Mouse (Mus musculus) intestine, postnatal 0 days (tissue): ENCODE measurements around the gene Kcnh1. TPM values are rescaled to one million over a fixed set of nuclear protein-coding genes. Genes with fewer than 3 reads are reported as not detected.

Experiments used
- ATAC-seq: fragments of 200-750 bp; cut with Nextera tagmentation; 2 replicates; pipeline ENCODE4 v1.8.0; 2017; ENCODE audit warnings: mild to moderate bottlenecking, moderate TSS enrichment, moderate library complexity
- H3K27ac ChIP-seq: fragments of 300-500 bp; sonication (generic); 2 replicates; pipeline ENCODE4 v1.5.1; 2014; ENCODE audit warnings: mild to moderate bottlenecking, low read depth, low read length, moderate library complexity
- H3K27me3 ChIP-seq: fragments of 300-500 bp; sonication (generic); replicated peaks from 2 replicates; pipeline ENCODE4 v1.6.1; 2014; ENCODE audit warnings: low read length, mixed read lengths; ENCODE audit not compliant: control insufficient read depth, insufficient read depth
- H3K36me3 ChIP-seq: fragments of 300-500 bp; sonication (generic); 2 replicates; pipeline ENCODE4 v1.6.1; 2014; ENCODE audit warnings: mild to moderate bottlenecking, moderate library complexity; ENCODE audit not compliant: control insufficient read depth, insufficient read depth
- H3K4me1 ChIP-seq: fragments of 300-500 bp; sonication (generic); replicated peaks from 2 replicates; pipeline ENCODE4 v1.6.1; 2014; ENCODE audit warnings: antibody characterized with exemption, low read length, mixed read lengths; ENCODE audit not compliant: control insufficient read depth, insufficient read depth
- H3K4me2 ChIP-seq: fragments of 300-500 bp; sonication (generic); replicated peaks from 2 replicates; pipeline ENCODE4 v1.6.1; 2014; ENCODE audit warnings: low read depth, mild to moderate bottlenecking, moderate library complexity
- H3K4me3 ChIP-seq: fragments of 300-500 bp; sonication (generic); 2 replicates; pipeline ENCODE4 v1.5.1; 2014; ENCODE audit warnings: low read depth, low read length
- H3K9ac ChIP-seq: fragments of 300-500 bp; sonication (generic); 2 replicates; pipeline ENCODE4 v1.6.1; 2014; ENCODE audit warnings: mild to moderate bottlenecking, low read depth, low read length
- H3K9me3 ChIP-seq: fragments of 300-500 bp; sonication (generic); 2 replicates; pipeline ENCODE4 v1.6.1; 2016; ENCODE audit warnings: mixed run types; ENCODE audit not compliant: control insufficient read depth
- CTCF ChIP-seq: sonication (generic); IDR thresholded peaks from 2 replicates; pipeline ENCODE4 v1.5.1; 2016; ENCODE audit warnings: low read depth, mild to moderate bottlenecking, control low read depth, antibody characterized with exemption, moderate library complexity
- WGBS: fragments of 180-500 bp; shearing (Covaris S2); extraction: QIAGEN DNeasy Blood & Tissue Kit; methylation state at CpG from one replicate; pipeline ENCODE4 v1.1.7; 2014; 5-methylcytosine and 5-hydroxymethylcytosine counted together
- polyA plus RNA-seq: library from polyadenylated mRNA; unstranded; fragments of >200 nt; fragmentation: Nextera tagmentation; extraction: Ambion mirVana; gene quantifications from 2 replicates; pipeline ENCODE4 v1.2.1, GENCODE M21; 2015

Kcnh1 gene
- polyA plus RNA-seq, 1 experiment from 2014 or later = 0.69 TPM

- no peaks in the 10 kb centered on the region for H3K36me3 ChIP-seq
- H3K9me3 ChIP-seq = no peaks in the 10 kb centered on the region
- H3K4me3 ChIP-seq = no peak overlapping the region
- no peak for TF ChIP-seq CTCF
- H3K4me1 ChIP-seq = no peaks in the 10 kb centered on the region
- H3K27me3 ChIP-seq = no peaks in the 10 kb centered on the region
- no peak overlapping the region for H3K27ac ChIP-seq
- no peak for ATAC-seq
- H3K9ac ChIP-seq = no peak overlapping the region
- WGBS = 74% methylated on average over 5 of the region's 5 CpGs
- no peak overlapping the region for H3K4me2 ChIP-seq
Observed at GRCm38 (mm10) chr1:192277801-192278385, 87.3 kb downstream of the Kcnh1 start.

- 82% methylated on average over 3 of the region's 3 CpGs for WGBS
- Histone ChIP-seq H3K4me3 (no peak overlapping the region), H3K4me2 (no peak overlapping the region), H3K9me3 (no peaks in the 10 kb centered on the region), H3K27ac (no peak overlapping the region), H3K4me1 (no peaks in the 10 kb centered on the region), H3K27me3 (no peaks in the 10 kb centered on the region), H3K9ac (no peak overlapping the region), H3K36me3 (no peaks in the 10 kb centered on the region)
- no peak for TF ChIP-seq CTCF
- no peak for ATAC-seq
Observed at GRCm38 (mm10) chr1:192284340-192284739, 93.8 kb downstream of the Kcnh1 start.

- TF ChIP-seq CTCF = no peak
- no peaks in the 10 kb centered on the region for H3K4me1 ChIP-seq
- no peaks in the 10 kb centered on the region for H3K36me3 ChIP-seq
- H3K27me3 ChIP-seq = no peaks in the 10 kb centered on the region
- 73% methylated on average over 3 of the region's 3 CpGs for WGBS
- no peak overlapping the region for H3K4me2 ChIP-seq
- no peak overlapping the region for H3K27ac ChIP-seq
- no peaks in the 10 kb centered on the region for H3K9me3 ChIP-seq
- ATAC-seq = no peak
- H3K9ac ChIP-seq = no peak overlapping the region
- H3K4me3 ChIP-seq = no peak overlapping the region
Observed at GRCm38 (mm10) chr1:192284950-192285349, 94.4 kb downstream of the Kcnh1 start.

DNA sequence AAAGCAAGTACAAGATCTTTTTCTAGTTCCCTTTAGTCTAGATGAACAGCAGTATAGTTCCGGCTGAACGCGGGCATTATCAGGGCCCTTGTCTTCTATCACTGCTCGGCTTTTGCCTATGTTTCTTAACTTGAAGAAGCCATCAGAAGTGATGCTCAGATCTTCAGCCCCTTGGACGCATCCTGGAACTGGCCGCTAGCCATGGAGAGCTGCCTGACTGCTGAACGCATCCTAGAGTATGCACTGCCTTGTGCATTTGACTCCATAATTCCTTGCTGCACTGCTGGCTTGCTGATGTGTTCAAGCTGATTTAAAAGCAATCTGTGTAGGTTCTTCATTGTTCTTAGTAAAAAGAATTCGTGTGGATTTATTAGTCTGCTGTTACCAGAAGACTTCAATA is 97.9 kb downstream of the Kcnh1 start:
- 89% methylated on average over 8 of the region's 8 CpGs for WGBS
- no peak overlapping the region for H3K27ac ChIP-seq
- ATAC-seq = no peak
- no peaks in the 10 kb centered on the region for H3K27me3 ChIP-seq
- no peak overlapping the region for H3K4me2 ChIP-seq
- H3K9ac ChIP-seq = no peak overlapping the region
- no peak for TF ChIP-seq CTCF
- H3K9me3 ChIP-seq = no peaks in the 10 kb centered on the region
- no peaks in the 10 kb centered on the region for H3K36me3 ChIP-seq
- H3K4me1 ChIP-seq = no peaks in the 10 kb centered on the region
- H3K4me3 ChIP-seq = no peak overlapping the region

DNA sequence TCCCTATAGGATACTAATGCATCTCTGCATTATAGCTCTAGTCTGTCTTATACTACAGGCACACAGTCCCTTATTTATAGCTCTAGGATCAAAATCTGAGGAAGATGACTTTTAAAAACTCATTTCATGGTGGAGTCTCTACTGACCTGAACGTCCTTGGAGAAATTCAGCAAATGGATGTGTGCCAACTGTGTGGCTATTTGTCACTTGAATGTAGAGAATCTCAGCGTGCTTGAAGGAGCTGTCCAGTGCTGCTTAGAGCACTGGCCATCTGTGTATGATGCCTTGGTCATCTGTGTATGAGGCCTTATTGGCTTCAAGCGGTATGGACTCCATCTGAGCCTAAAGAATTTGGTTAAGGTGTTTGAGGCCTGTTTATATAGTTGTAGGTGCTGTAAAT is 100.7 kb downstream of the Kcnh1 start:
- 54% methylated on average over 3 of the region's 3 CpGs for WGBS
- Histone ChIP-seq H3K4me1 (no peaks in the 10 kb centered on the region), H3K9ac (no peak overlapping the region)

DNA sequence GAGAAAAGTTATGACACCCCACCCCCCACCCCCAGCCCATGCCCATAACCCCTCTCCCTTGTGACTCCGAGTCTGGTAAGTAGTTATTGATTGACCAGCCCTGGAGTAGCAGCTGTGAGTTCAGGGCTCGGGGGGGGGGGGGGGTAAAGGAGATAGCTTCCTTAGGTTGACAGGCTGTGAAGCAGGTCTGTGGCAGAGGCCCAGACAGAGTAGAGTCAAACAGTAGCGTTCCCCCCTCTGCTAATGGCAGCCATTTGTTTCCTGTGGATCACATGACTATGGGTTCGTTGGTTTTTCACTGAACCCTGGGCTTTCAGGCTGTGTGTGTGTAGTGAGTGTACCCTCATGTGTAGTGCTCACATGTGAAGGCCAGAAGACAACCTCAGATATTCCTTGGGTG is 102.8 kb downstream of the Kcnh1 start:
- no peaks in the 10 kb centered on the region for H3K27me3 ChIP-seq
- peaks cover 3% of the 10 kb centered on the region; the same call in 1 of the 2 replicates for H3K4me1 ChIP-seq
- no peaks in the 10 kb centered on the region for H3K36me3 ChIP-seq
- 22% methylated on average over 4 of the region's 4 CpGs for WGBS
- no peak overlapping the region for H3K4me2 ChIP-seq
- no peak overlapping the region for H3K4me3 ChIP-seq
- TF ChIP-seq CTCF = no peak
- H3K9me3 ChIP-seq = no peaks in the 10 kb centered on the region
- no peak overlapping the region for H3K9ac ChIP-seq
- H3K27ac ChIP-seq = no peak overlapping the region
- 0 out of 2 replicates have a peak, but pooled peaks have one; percentile 6 for ATAC-seq

More for the DNA sequence above, 100.7 kb downstream of the Kcnh1 start:
- TF ChIP-seq CTCF = no peak
- no peak for ATAC-seq
- H3K36me3 ChIP-seq = no peaks in the 10 kb centered on the region
- H3K4me2 ChIP-seq = no peak overlapping the region
- no peaks in the 10 kb centered on the region for H3K27me3 ChIP-seq
- H3K27ac ChIP-seq = no peak overlapping the region
- no peak overlapping the region for H3K4me3 ChIP-seq
- no peaks in the 10 kb centered on the region for H3K9me3 ChIP-seq

DNA sequence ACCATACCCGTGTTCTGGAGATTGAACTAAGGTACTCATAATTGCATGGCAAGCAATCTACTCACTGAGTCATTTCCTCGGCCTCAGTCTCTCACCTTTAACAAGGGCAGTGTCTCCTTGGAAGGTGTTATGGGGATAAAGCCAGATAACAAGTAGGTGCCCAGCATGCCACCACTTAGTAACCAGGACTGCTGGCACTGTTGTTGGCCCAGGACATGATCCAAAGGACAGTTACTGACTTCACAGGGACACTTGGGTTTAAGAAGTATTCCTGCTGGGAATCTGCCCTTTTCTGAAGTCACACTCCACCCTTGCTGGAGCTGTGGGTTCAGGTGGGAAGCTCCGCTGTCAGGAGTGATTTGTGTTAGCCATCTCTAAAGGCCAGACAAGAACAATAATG is 103.3 kb downstream of the Kcnh1 start:
- no peak overlapping the region for H3K9ac ChIP-seq
- TF ChIP-seq CTCF = no peak
- H3K9me3 ChIP-seq = no peaks in the 10 kb centered on the region
- H3K4me1 ChIP-seq = peaks cover 3% of the 10 kb centered on the region; the same call in 1 of the 2 replicates
- no peaks in the 10 kb centered on the region for H3K27me3 ChIP-seq
- H3K27ac ChIP-seq = no peak overlapping the region
- H3K4me3 ChIP-seq = no peak overlapping the region
- ATAC-seq = no peak
- no peaks in the 10 kb centered on the region for H3K36me3 ChIP-seq
- no peak overlapping the region for H3K4me2 ChIP-seq
- 69% methylated on average over 3 of the region's 3 CpGs for WGBS
